Mouse (Mus musculus): ENCODE measurements around the gene Carmil1. TPM values are rescaled to one million over a fixed set of nuclear protein-coding genes. Genes with fewer than 3 reads are reported as not detected.

Gene Carmil1
- polyA plus RNA-seq, 1 experiment from 2014 or later: 25.4 TPM

- ATAC-seq (ENCODE audit: low read depth): no peak
- 87% methylated on average over 3 of the region's 3 CpGs for WGBS
These were observed 27.0 kb downstream of the Carmil1 start for GRCm38 (mm10) chr13:24253551-24253950.

GRCm38 (mm10) chr13:24251236-24251635 lies 29.4 kb downstream of the Carmil1 start:
- Histone ChIP-seq H3K27ac (replicated peaks) (no peak overlapping the region), H3K4me3 (no peak overlapping the region), H3K9me3 (no peaks in the 10 kb centered on the region), H3K36me3 (no peaks in the 10 kb centered on the region), H3K4me1 (replicated peaks) (no peaks in the 10 kb centered on the region), H3K9ac (no peak overlapping the region), H3K27me3 (no peaks in the 10 kb centered on the region), H3K4me2 (no peak overlapping the region)
- ATAC-seq (ENCODE audit: low read depth): no peak
- WGBS: 92% methylated on average over 7 of the region's 7 CpGs

More at GRCm38 (mm10) chr13:24253551-24253950, 27.0 kb downstream of the Carmil1 start:
- H3K36me3 ChIP-seq: no peaks in the 10 kb centered on the region
- H3K27me3 ChIP-seq: no peaks in the 10 kb centered on the region
- H3K4me3 ChIP-seq: no peak overlapping the region
- H3K4me1 ChIP-seq (replicated peaks): no peaks in the 10 kb centered on the region
- no peak overlapping the region for H3K9ac ChIP-seq
- no peak overlapping the region for H3K27ac ChIP-seq (replicated peaks)
- no peak overlapping the region for H3K4me2 ChIP-seq
- no peaks in the 10 kb centered on the region for H3K9me3 ChIP-seq

GRCm38 (mm10) chr13:24247928-24248327 lies 32.7 kb downstream of the Carmil1 start:
- Histone ChIP-seq H3K4me3 (no peak overlapping the region), H3K9ac (no peak overlapping the region), H3K4me1 (replicated peaks) (no peaks in the 10 kb centered on the region; the same call in 1 of the 2 replicates), H3K27ac (replicated peaks) (0 out of 2 replicates have a peak overlapping the region, but pooled peaks have one; percentile 33), H3K9me3 (no peaks in the 10 kb centered on the region), H3K27me3 (no peaks in the 10 kb centered on the region), H3K4me2 (no peak overlapping the region), H3K36me3 (no peaks in the 10 kb centered on the region)
- 79% methylated on average over 5 of the region's 5 CpGs for WGBS
- no peak for ATAC-seq (ENCODE audit: low read depth)

GRCm38 (mm10) chr13:24247441-24247840 lies 33.2 kb downstream of the Carmil1 start:
- Histone ChIP-seq H3K9ac (no peak overlapping the region), H3K36me3 (no peaks in the 10 kb centered on the region), H3K27me3 (no peaks in the 10 kb centered on the region), H3K4me2 (no peak overlapping the region), H3K4me1 (replicated peaks) (peaks cover 4% of the 10 kb centered on the region), H3K4me3 (no peak overlapping the region), H3K27ac (replicated peaks) (0 out of 2 replicates have a peak overlapping the region, but pooled peaks have one; percentile 33), H3K9me3 (no peaks in the 10 kb centered on the region)
- 81% methylated on average over 3 of the region's 3 CpGs for WGBS
- ATAC-seq (ENCODE audit: low read depth): no peak

- Histone ChIP-seq H3K27ac (replicated peaks) (no peak overlapping the region), H3K27me3 (no peaks in the 10 kb centered on the region), H3K4me3 (no peak overlapping the region), H3K9ac (no peak overlapping the region), H3K9me3 (no peaks in the 10 kb centered on the region), H3K36me3 (no peaks in the 10 kb centered on the region), H3K4me1 (replicated peaks) (peaks cover 8% of the 10 kb centered on the region), H3K4me2 (no peak overlapping the region)
- no peak for ATAC-seq (ENCODE audit: low read depth)
- WGBS: 91% methylated on average over 6 of the region's 6 CpGs
These were observed 34.3 kb downstream of the Carmil1 start for GRCm38 (mm10) chr13:24246266-24246665.

- no peaks in the 10 kb centered on the region for H3K9me3 ChIP-seq
- H3K4me1 ChIP-seq (replicated peaks): peaks cover 12% of the 10 kb centered on the region
- no peak overlapping the region for H3K9ac ChIP-seq
- no peak for ATAC-seq (ENCODE audit: low read depth)
- 64% methylated on average over 11 of the region's 11 CpGs for WGBS
- no peaks in the 10 kb centered on the region for H3K36me3 ChIP-seq
- no peak overlapping the region for H3K4me2 ChIP-seq
- no peak overlapping the region for H3K27ac ChIP-seq (replicated peaks)
- H3K4me3 ChIP-seq: no peak overlapping the region
- H3K27me3 ChIP-seq: no peaks in the 10 kb centered on the region
These were observed 36.0 kb downstream of the Carmil1 start for GRCm38 (mm10) chr13:24244613-24245012.

- Histone ChIP-seq H3K9ac (no peak overlapping the region), H3K4me2 (no peak overlapping the region), H3K36me3 (no peaks in the 10 kb centered on the region), H3K9me3 (no peaks in the 10 kb centered on the region), H3K4me3 (no peak overlapping the region), H3K4me1 (replicated peaks) (peaks cover 12% of the 10 kb centered on the region), H3K27me3 (no peaks in the 10 kb centered on the region), H3K27ac (replicated peaks) (no peak overlapping the region)
- 80% methylated on average over 3 of the region's 4 CpGs for WGBS
- ATAC-seq (ENCODE audit: low read depth): no peak
These were observed 36.6 kb downstream of the Carmil1 start for GRCm38 (mm10) chr13:24243964-24244363.

GRCm38 (mm10) chr13:24242429-24243106 lies 38.0 kb downstream of the Carmil1 start:
- Histone ChIP-seq H3K9me3 (no peaks in the 10 kb centered on the region), H3K27me3 (no peaks in the 10 kb centered on the region), H3K4me1 (replicated peaks) (peaks cover 12% of the 10 kb centered on the region), H3K36me3 (no peaks in the 10 kb centered on the region), H3K27ac (replicated peaks) (no peak overlapping the region), H3K9ac (no peak overlapping the region), H3K4me3 (no peak overlapping the region), H3K4me2 (no peak overlapping the region)
- 38% methylated on average over 5 of the region's 5 CpGs for WGBS
- ATAC-seq (ENCODE audit: low read depth): no peak

- Histone ChIP-seq H3K4me3 (no peak overlapping the region), H3K27me3 (no peaks in the 10 kb centered on the region), H3K27ac (replicated peaks) (no peak overlapping the region), H3K4me2 (no peak overlapping the region), H3K9me3 (no peaks in the 10 kb centered on the region), H3K4me1 (replicated peaks) (peaks cover 12% of the 10 kb centered on the region), H3K36me3 (no peaks in the 10 kb centered on the region), H3K9ac (no peak overlapping the region)
- no peak for ATAC-seq (ENCODE audit: low read depth)
- 84% methylated on average over 5 of the region's 5 CpGs for WGBS
These were observed 39.4 kb downstream of the Carmil1 start for GRCm38 (mm10) chr13:24241201-24241600.

- H3K27me3 ChIP-seq: no peaks in the 10 kb centered on the region
- H3K27ac ChIP-seq (replicated peaks): no peak overlapping the region
- no peak overlapping the region for H3K4me2 ChIP-seq
- peaks cover 12% of the 10 kb centered on the region for H3K4me1 ChIP-seq (replicated peaks)
- no peak overlapping the region for H3K4me3 ChIP-seq
- no peaks in the 10 kb centered on the region for H3K9me3 ChIP-seq
- ATAC-seq (ENCODE audit: low read depth): no peak
- H3K36me3 ChIP-seq: no peaks in the 10 kb centered on the region
- 85% methylated on average over 4 of the region's 4 CpGs for WGBS
- H3K9ac ChIP-seq: no peak overlapping the region
These were observed 40.2 kb downstream of the Carmil1 start for GRCm38 (mm10) chr13:24240430-24240829.

GRCm38 (mm10) chr13:24238456-24239120 lies 42.0 kb downstream of the Carmil1 start:
- Histone ChIP-seq H3K4me2 (no peak overlapping the region), H3K9me3 (no peaks in the 10 kb centered on the region), H3K27ac (replicated peaks) (no peak overlapping the region), H3K36me3 (no peaks in the 10 kb centered on the region), H3K4me3 (no peak overlapping the region), H3K9ac (no peak overlapping the region), H3K4me1 (replicated peaks) (peaks cover 12% of the 10 kb centered on the region), H3K27me3 (no peaks in the 10 kb centered on the region)
- ATAC-seq (ENCODE audit: low read depth): no peak
- 90% methylated on average over 3 of the region's 3 CpGs for WGBS

- Histone ChIP-seq H3K36me3 (no peaks in the 10 kb centered on the region), H3K4me2 (no peak overlapping the region), H3K27ac (replicated peaks) (no peak overlapping the region), H3K27me3 (no peaks in the 10 kb centered on the region), H3K9ac (no peak overlapping the region), H3K4me3 (no peak overlapping the region), H3K9me3 (no peaks in the 10 kb centered on the region), H3K4me1 (replicated peaks) (0 out of 2 replicates have a peak, but pooled peaks cover 15% of the 10 kb centered on the region)
- no peak for ATAC-seq (ENCODE audit: low read depth)
- 70% methylated on average over 4 of the region's 4 CpGs for WGBS
These were observed 43.9 kb downstream of the Carmil1 start for GRCm38 (mm10) chr13:24236736-24237135.
